Mouse (Mus musculus) midbrain, embryonic 11.5 days (tissue): ENCODE results near the gene Gga2. TPM values are rescaled to one million over a fixed set of nuclear protein-coding genes. Genes with fewer than 3 reads are reported as not detected.

Source experiments
- ATAC-seq: fragments of 200-750 bp; cut with Nextera tagmentation; 2 replicates; pipeline ENCODE4 v1.8.0; 2017; ENCODE audit warnings: moderate TSS enrichment, moderate library complexity; ENCODE audit not compliant: low FRiP score
- DNase-seq: peaks from one replicate; pipeline ENCODE4 v3.0.0; 2015; ENCODE audit warnings: low spot score; ENCODE audit errors: missing footprints
- H3K27ac ChIP-seq: fragments of 300-500 bp; sonication (generic); 2 replicates; pipeline ENCODE4 v1.5.1; 2014; ENCODE audit warnings: low read depth, low read length
- H3K27me3 ChIP-seq: fragments of 300-500 bp; sonication (generic); 2 replicates; pipeline ENCODE4 v1.6.1; 2014; ENCODE audit warnings: mild to moderate bottlenecking, low read length, moderate library complexity, mixed read lengths; ENCODE audit not compliant: control insufficient read depth, insufficient read depth
- H3K36me3 ChIP-seq: fragments of 300-500 bp; sonication (generic); 2 replicates; pipeline ENCODE4 v1.6.1; 2014; ENCODE audit warnings: mild to moderate bottlenecking, low read length, moderate library complexity, mixed read lengths; ENCODE audit not compliant: control insufficient read depth, insufficient read depth
- H3K4me1 ChIP-seq: fragments of 300-500 bp; sonication (generic); 2 replicates; pipeline ENCODE4 v1.6.1; 2014; ENCODE audit warnings: low read length; ENCODE audit not compliant: control insufficient read depth, insufficient read depth
- H3K4me2 ChIP-seq: fragments of 300-500 bp; sonication (generic); 2 replicates; pipeline ENCODE4 v1.6.1; 2014; ENCODE audit warnings: mild to moderate bottlenecking, moderate library complexity
- H3K4me3 ChIP-seq: fragments of 300-500 bp; sonication (generic); 2 replicates; pipeline ENCODE4 v1.5.1; 2014; ENCODE audit warnings: low read depth, low read length
- H3K9ac ChIP-seq: fragments of 300-500 bp; sonication (generic); 2 replicates; pipeline ENCODE4 v1.6.1; 2014; ENCODE audit warnings: low read length
- H3K9me3 ChIP-seq: fragments of 300-500 bp; sonication (generic); 2 replicates; pipeline ENCODE4 v1.6.1; 2016; ENCODE audit warnings: low read length; ENCODE audit not compliant: control insufficient read depth
- WGBS: fragments of 180-500 bp; shearing (Covaris S2); extraction: QIAGEN DNeasy Blood & Tissue Kit; methylation state at CpG from one replicate; pipeline ENCODE4 v1.1.7; 2014; 5-methylcytosine and 5-hydroxymethylcytosine counted together
- polyA plus RNA-seq: library from polyadenylated mRNA; unstranded; fragments of >200 nt; fragmentation: Nextera tagmentation; extraction: Ambion mirVana; gene quantifications from 2 replicates; pipeline ENCODE4 v1.2.1, GENCODE M21; 2014

The Gga2 gene
- 54.1 and 55.7 TPM in 2 replicates for polyA plus RNA-seq

GRCm38 (mm10) chr7:122020667-122021354 is at the start of gene Gga2:
TSS of gene Gga2 (minus strand) at chr7:122021222.
- H3K27me3 ChIP-seq: no peaks in the 10 kb centered on the region
- ATAC-seq (peak; percentile 91), DNase-seq (peak; percentile 99)
- H3K4me2 ChIP-seq: peak within 1 kb of the TSS; percentile 52
- peaks cover 13% of the 10 kb centered on the region for H3K4me1 ChIP-seq
- under 1% methylated on average over 50 of the region's 50 CpGs for WGBS
- H3K27ac ChIP-seq: peak within 1 kb of the TSS; percentile 88
- peak within 1 kb of the TSS; percentile 89 for H3K9ac ChIP-seq
- peak within 1 kb of the TSS; percentile 75 for H3K4me3 ChIP-seq
- H3K9me3 ChIP-seq: no peaks in the 10 kb centered on the region
- H3K36me3 ChIP-seq: no peaks in the 10 kb centered on the region

- Histone ChIP-seq H3K27ac (peak overlapping the region; percentile 87), H3K27me3 (no peaks in the 10 kb centered on the region), H3K9ac (peak overlapping the region; percentile 97), H3K9me3 (no peaks in the 10 kb centered on the region), H3K4me2 (peak overlapping the region; percentile 90), H3K4me3 (peak overlapping the region; percentile 86), H3K4me1 (peaks cover 18% of the 10 kb centered on the region), H3K36me3 (peaks cover 15% of the 10 kb centered on the region)
- no peak for DNase-seq
- ATAC-seq: no peak; the same call in none of the 2 replicates
- WGBS: 2% methylated on average over 52 of the region's 58 CpGs
These were observed 46.7 kb upstream of the Gga2 start for GRCm38 (mm10) chr7:122067517-122068381.

GRCm38 (mm10) chr7:122066945-122067516 is 46.0 kb upstream of the Gga2 start, which contains the start of the genes Ubfd1 and Ears2:
TSS of gene Ubfd1 (plus strand) at chr7:122067175.
TSS of gene Ears2 (minus strand) at chr7:122067263.
- DNase-seq (peak; percentile 100), ATAC-seq (peak; percentile 98)
- H3K36me3 ChIP-seq: peaks cover 10% of the 10 kb centered on the region
- no peaks in the 10 kb centered on the region for H3K9me3 ChIP-seq
- peak within 1 kb of the TSS; percentile 90 for H3K4me2 ChIP-seq
- H3K27ac ChIP-seq: peak within 1 kb of the TSS; percentile 87
- under 1% methylated on average over 58 of the region's 60 CpGs for WGBS
- H3K27me3 ChIP-seq: no peaks in the 10 kb centered on the region
- H3K4me1 ChIP-seq: peaks cover 18% of the 10 kb centered on the region
- H3K4me3 ChIP-seq: peak within 1 kb of the TSS; percentile 86
- peak within 1 kb of the TSS; percentile 97 for H3K9ac ChIP-seq

- Histone ChIP-seq H3K9ac (peak overlapping the region; percentile 97), H3K4me2 (peak overlapping the region; percentile 90), H3K4me1 (peaks cover 18% of the 10 kb centered on the region), H3K27me3 (no peaks in the 10 kb centered on the region), H3K9me3 (no peaks in the 10 kb centered on the region), H3K4me3 (peak overlapping the region; percentile 86), H3K36me3 (peaks cover 3% of the 10 kb centered on the region; the same call in 1 of the 2 replicates), H3K27ac (peak overlapping the region; percentile 87)
- ATAC-seq: no peak
- no peak for DNase-seq
- 22% methylated on average over 31 of the region's 31 CpGs for WGBS
These were observed 45.3 kb upstream of the Gga2 start for GRCm38 (mm10) chr7:122066102-122066944.

- peaks cover 18% of the 10 kb centered on the region for H3K4me1 ChIP-seq
- DNase-seq: peak; percentile 56
- H3K27me3 ChIP-seq: no peaks in the 10 kb centered on the region
- H3K27ac ChIP-seq: no peak overlapping the region
- H3K9ac ChIP-seq: no peak overlapping the region
- 83% methylated on average over 1 of the region's 1 CpGs for WGBS
- H3K4me3 ChIP-seq: no peak overlapping the region
- H3K9me3 ChIP-seq: no peaks in the 10 kb centered on the region
- ATAC-seq: no peak
- H3K4me2 ChIP-seq: peak overlapping the region; percentile 90
- H3K36me3 ChIP-seq: peaks cover 3% of the 10 kb centered on the region; the same call in 1 of the 2 replicates
These were observed 44.6 kb upstream of the Gga2 start for GRCm38 (mm10) chr7:122065656-122066055.

GRCm38 (mm10) chr7:122056633-122057032 is 35.6 kb upstream of the Gga2 start:
- H3K27ac ChIP-seq: no peak overlapping the region
- H3K9ac ChIP-seq: no peak overlapping the region
- H3K27me3 ChIP-seq: no peaks in the 10 kb centered on the region
- no peak overlapping the region for H3K4me3 ChIP-seq
- DNase-seq: no peak
- no peak overlapping the region for H3K4me2 ChIP-seq
- H3K9me3 ChIP-seq: no peaks in the 10 kb centered on the region
- peaks cover 12% of the 10 kb centered on the region for H3K36me3 ChIP-seq
- ATAC-seq: no peak
- no peaks in the 10 kb centered on the region for H3K4me1 ChIP-seq
- WGBS: 91% methylated on average over 5 of the region's 5 CpGs

- 88% methylated on average over 1 of the region's 1 CpGs for WGBS
- Histone ChIP-seq H3K4me3 (no peak overlapping the region), H3K27me3 (no peaks in the 10 kb centered on the region), H3K36me3 (peaks cover 13% of the 10 kb centered on the region), H3K4me1 (no peaks in the 10 kb centered on the region), H3K9me3 (no peaks in the 10 kb centered on the region), H3K9ac (no peak overlapping the region), H3K4me2 (no peak overlapping the region), H3K27ac (no peak overlapping the region)
- ATAC-seq: no peak
- DNase-seq: no peak
These were observed 29.8 kb upstream of the Gga2 start for GRCm38 (mm10) chr7:122050834-122051233.

GRCm38 (mm10) chr7:122048191-122048590 is 27.2 kb upstream of the Gga2 start:
- 0 out of 2 replicates have a peak, but pooled peaks cover 6% of the 10 kb centered on the region for H3K36me3 ChIP-seq
- ATAC-seq: no peak
- H3K9me3 ChIP-seq: no peaks in the 10 kb centered on the region
- H3K9ac ChIP-seq: no peak overlapping the region
- no peak overlapping the region for H3K27ac ChIP-seq
- no peaks in the 10 kb centered on the region for H3K27me3 ChIP-seq
- 96% methylated on average over 9 of the region's 9 CpGs for WGBS
- no peak overlapping the region for H3K4me2 ChIP-seq
- H3K4me3 ChIP-seq: no peak overlapping the region
- H3K4me1 ChIP-seq: no peaks in the 10 kb centered on the region
- no peak for DNase-seq
